Mouse (Mus musculus): ENCODE results near the gene Ehd1. TPM values are rescaled to one million over a fixed set of nuclear protein-coding genes. Genes with fewer than 3 reads are reported as not detected.
"Not testable (repeated sequence)": the region's sequence is repeated elsewhere in the genome, so short reads cannot be mapped to it uniquely, and the experiment has no call there.

The Ehd1 gene
- polyA plus RNA-seq, 3 experiments from 2014 or later: 10.8 to 36.2 (median 11.4) TPM

- ATAC-seq: no peak
Observed at GRCm38 (mm10) chr19:6303831-6304230, 27.3 kb downstream of the Ehd1 start.

GRCm38 (mm10) chr19:6304787-6305516 lies 28.4 kb downstream of the Ehd1 start:
- peak; percentile 75 for ATAC-seq

- no peak for ATAC-seq
Observed at GRCm38 (mm10) chr19:6305517-6306115, 29.1 kb downstream of the Ehd1 start.

- peak; percentile 62 for ATAC-seq
Observed at GRCm38 (mm10) chr19:6306137-6306551, 29.6 kb downstream of the Ehd1 start, which contains the start of gene Cdc42bpg. TSS of gene Cdc42bpg (plus strand) at chr19:6306456.

- peak; percentile 47 for ATAC-seq
Observed at GRCm38 (mm10) chr19:6306586-6306985, 30.1 kb downstream of the Ehd1 start.

DNA sequence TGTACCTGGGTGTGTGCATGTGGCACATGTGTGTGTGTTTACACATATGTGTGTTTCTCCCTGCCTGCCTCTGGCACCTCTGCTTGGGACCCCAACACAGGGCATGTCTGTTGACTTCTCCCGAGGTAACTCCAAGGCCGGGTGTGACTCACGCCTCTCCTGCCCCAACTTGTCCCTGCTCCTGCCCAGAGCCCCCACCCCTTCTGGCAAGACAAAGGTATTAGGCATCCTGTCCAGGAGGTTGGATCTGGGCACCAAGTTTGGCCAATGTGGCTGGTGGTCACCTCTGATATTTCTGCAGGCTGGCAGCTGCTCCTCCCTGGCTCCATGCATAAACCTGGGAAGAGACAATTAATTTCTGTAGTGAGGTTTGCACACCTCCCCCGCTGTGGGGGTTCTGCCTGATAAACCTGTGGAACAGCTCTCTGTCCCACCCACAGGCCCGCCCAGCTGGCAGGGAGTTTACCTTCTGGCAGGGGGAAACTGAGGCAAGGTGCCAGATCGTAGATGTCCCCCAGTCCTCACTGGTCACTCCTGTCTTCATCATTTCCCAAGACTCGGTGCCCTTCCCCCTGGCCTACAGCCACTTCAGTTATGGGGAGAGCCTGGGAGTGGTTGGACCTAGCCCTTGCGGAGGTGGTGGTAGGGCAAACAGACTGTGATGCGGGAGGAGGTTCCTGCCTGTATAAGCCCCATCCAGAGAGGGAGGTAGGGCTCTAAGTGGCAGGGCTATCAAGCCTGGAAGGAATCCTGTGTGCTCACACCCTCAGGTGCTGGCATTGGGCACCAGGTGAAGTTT lies 31.4 kb downstream of the Ehd1 start:
- ATAC-seq: no peak

DNA sequence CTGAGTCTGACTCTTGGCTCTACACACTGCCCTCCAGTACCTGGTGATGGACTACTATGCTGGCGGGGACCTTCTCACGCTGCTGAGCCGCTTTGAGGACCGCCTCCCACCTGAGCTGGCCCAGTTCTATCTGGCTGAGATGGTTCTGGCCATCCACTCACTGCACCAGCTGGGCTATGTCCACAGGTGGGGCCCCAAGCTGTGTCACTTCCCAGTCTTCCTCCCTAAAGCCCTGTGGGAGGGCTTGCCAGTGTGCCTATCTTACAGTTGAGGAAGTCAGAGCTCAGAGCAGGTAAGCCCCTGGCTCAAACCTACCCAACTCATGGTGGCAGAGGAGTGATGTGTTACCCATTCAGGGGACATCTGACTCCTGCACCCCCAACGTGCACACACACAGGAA lies 33.7 kb downstream of the Ehd1 start:
- no peak for ATAC-seq

DNA sequence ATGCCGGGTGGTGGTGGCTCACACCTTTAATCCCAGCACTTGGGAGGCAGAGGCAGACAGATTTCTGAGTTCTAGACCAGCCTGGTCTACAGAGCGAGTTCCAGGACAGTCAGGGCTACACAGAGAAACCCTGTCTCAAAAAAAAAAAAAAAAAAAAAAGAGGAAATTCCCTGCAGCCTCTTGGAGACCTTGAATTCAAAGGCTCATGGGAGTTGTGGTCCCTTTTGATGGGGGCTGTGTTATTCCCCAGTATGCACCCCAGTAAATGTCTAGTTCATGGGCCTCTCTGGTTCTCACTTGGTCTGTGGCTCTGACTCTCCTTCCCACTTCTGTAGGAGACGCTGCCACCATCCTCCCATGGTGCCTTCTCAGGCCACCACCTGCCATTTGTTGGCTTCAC lies 35.3 kb downstream of the Ehd1 start:
- ATAC-seq: not testable (repeated sequence)

DNA sequence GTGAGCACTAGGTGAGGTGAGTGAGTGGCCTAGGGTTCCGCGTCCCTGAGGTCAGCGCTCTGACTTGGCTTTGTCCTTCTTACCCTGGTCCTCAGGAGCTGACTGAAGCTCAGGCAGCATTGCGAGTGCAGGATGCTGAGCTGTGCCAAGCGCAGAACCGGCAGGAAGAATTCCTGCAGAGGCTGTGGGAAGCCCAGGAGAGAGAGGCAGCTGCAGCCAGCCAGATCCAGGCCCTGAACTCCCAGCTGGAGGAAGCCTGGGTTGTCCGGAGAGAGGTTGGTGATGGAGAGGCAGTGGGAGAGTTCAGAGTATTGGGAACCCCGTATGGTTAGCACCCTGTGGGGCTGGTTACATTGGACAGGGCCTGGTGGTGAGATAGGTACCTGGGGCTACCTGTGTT lies 37.3 kb downstream of the Ehd1 start:
- no peak for ATAC-seq

- ATAC-seq: no peak
Observed at GRCm38 (mm10) chr19:6314513-6314912, 38.0 kb downstream of the Ehd1 start.

- no peak for ATAC-seq
Observed at GRCm38 (mm10) chr19:6315573-6315972, 39.0 kb downstream of the Ehd1 start.

DNA sequence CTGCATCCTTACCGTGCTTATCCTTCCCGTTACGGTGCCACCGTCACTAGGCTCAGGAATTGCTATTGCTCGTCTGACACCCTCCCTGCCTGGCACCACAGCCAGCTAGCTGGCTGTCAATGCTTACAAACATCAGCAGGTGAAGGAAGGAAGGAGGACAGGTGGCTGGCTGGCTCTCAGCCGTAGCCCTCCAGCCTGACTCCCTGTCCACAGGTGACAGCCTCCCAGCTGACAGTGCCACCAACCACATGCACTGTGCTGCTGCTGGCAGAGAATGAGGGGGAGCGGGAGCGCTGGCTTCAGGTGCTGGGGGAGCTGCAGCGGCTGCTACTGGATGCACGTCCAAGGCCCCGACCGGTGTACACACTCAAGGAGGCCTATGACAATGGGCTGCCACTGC lies 41.6 kb downstream of the Ehd1 start:
- no peak for ATAC-seq

- ATAC-seq: no peak
Observed at GRCm38 (mm10) chr19:6321358-6321757, 44.8 kb downstream of the Ehd1 start.

DNA sequence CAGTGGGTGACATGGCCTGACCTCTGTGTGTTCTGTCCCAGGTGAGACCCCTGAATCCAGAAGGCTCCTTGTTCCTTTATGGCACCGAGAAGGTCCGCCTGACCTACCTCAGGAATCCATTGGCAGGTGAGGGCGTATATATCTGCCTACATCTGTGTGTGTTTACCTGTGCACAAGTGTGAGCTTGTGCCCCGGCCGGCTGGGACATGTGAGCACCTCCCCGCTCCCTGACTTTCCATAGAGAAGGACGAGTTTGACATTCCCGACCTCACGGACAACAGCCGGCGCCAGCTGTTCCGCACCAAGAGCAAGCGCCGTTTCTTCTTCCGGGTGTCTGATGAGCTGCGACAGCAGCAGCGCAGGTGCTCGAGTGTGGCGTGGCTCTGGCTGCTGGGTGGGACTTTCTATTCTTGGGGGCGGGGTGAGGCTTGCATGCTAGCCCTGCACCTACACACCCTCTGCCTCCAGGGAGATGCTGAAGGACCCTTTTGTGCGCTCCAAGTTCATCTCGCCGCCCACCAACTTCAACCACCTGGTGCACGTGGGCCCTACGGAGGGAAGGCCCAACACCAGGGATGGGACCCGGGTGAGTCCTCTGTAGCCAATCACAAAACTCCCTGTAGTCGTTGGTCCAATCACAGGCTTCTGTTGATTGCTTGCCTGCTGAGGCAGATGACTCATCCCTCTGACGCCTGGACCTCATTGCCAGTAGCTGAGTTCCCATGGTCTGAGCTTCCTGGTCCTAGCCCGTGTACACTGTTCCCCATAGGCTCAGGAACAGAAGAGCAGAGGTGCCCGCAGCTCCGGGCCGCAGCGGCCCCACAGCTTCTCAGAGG lies 45.5 kb downstream of the Ehd1 start:
- no peak for ATAC-seq

GRCm38 (mm10) chr19:6324751-6325150 lies 48.2 kb downstream of the Ehd1 start:
- no peak for ATAC-seq

DNA sequence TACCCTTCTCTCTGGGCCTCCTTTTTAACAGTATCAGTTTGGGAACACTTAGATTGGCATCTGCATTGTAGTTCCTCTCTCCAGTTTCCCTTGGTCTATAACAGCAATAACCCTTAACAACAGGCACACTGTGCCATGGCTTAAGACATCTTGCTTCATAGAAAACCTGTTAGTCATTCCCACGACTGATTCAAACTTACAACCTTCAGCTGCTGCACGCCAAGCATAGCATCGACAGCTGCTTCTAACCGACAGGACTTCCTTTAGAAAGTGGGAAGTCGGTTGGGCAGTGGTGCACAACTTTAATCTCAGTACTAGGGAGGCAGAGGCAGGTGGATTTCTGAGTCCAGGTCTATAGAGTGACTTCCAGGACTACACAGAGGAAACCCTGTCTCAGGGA lies 54.7 kb downstream of the Ehd1 start:
- no peak for ATAC-seq

DNA sequence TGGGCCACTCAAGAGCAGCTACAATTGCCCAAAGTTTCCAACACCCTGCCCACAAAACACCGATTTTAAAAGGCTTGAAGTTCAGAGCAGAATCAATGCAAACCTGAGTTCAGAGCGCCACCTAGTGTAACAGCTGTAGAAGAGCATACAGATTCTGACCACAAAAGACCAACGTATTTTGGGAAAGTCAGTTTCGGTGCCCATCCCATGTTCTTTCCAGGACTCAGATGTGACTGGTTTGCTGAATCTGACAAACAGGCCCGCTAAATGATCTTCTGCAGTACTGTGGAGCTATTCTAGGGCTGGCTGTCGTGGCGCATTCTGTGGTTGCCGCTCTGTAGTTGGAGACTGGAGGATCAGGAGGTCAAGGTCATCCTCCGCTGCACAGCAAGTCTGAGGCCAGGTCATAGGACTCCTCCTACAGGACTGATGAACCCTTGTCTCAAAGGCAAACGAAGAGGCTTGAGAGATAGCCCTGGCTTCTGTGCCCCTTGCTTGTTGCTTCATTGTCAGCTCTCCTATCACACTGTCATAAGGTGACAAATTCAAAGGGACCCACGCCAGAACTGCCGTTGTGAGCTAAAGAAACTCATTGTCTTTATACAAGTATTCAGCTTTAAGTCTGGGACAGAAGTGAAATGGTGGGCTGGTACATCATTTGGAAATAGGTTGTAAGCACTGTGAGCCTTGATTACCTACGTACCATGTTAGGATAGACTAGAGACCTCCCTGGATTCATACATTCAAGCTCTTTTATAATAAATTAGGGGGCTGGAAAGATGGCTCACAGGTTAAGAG lies 55.4 kb downstream of the Ehd1 start:
- ATAC-seq: peak; percentile 31

DNA sequence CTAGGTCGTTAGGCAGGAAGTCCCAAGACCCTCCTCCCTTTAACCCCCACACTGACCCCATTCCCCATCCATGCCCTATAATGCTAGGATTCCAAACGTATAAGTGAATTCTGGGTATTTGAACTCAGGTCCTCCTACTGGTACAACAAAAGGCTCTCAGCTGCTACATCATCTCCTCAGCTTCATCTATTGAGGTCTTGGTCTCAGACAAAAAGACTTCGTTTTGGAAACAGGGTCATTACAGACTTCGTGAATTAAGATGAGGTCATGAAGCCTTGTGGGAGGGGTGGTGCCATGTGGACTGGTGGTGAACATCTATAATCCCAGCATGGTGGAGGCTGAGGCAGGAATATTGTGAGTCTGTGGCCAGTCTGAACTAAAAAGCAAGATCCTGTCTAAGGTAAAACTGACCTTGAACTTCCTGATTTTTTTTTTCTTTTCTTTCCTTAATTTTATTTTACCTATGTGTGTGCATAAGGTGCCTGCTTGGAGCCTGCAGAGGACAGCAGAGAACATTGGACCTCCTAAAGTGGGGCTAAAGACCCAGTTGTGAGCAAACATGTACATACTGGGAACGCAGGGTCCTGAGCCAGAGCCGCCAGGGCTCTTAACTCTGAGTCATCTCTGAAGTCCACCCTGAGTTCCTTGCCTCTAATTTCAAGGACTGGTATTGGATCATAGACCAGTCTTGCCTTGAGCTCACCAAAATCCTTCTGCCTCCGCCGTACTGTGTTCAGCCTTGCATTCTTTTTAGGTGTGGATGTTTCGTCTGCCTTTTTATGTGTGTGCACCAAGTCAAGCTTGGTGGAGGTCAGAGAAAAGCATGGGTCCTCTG lies 57.5 kb downstream of the Ehd1 start:
- ATAC-seq: no peak

DNA sequence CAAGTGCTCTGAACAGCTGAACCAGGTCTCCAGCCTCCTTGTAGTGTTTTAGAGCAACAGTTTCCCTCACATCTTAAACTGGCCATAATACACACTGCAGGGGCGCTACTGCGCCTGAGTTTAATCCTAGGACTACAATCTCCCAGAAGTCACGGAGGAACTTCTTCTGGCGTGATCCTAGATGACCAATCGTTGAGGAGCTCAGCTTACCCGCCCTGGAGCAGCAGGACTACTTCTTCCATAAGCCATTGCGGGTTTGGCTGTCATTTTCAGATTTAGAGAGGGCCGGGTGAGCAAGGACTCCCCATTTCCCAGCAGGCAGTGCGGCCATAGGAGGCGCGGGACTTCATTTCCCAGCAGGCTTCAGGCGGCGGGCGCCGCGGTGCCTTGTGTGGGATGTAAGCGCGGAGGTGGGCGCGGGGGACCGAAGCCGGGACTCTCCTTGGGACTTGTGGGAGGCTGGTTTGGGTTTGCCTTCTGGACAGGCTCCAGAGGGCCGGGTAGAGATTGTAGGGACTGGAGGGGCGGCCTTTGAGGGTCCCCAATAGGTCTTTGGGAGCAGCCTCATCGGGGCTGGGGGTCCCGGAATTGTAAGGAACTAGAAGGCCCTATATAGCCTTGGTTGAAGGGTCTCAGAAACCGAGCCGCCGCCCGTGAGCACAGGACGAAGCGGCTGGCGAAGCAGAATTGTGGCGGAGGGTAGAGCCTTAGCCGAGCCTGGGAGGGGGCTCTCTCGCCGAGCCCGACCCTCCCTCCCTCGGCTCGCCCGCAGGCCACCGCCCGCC lies 58.3 kb downstream of the Ehd1 start, which contains the start of gene Men1:
TSS of gene Men1 (plus strand) at position 307 of the 785 bp plus-strand sequence.
- peak; percentile 91 for ATAC-seq

DNA sequence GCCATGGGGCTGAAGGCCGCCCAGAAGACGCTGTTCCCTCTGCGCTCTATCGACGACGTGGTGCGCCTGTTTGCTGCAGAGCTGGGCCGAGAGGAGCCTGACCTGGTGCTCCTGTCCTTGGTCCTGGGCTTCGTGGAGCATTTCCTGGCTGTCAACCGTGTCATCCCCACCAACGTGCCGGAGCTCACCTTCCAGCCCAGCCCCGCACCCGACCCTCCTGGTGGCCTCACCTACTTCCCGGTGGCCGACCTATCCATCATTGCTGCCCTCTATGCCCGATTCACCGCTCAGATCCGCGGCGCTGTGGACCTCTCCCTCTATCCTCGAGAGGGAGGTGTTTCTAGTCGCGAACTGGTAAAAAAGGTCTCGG lies 58.9 kb downstream of the Ehd1 start:
- ATAC-seq: no peak

Measured in inflammation-experienced regulatory T-cells, adult 6 months (primary cell).